Mouse (Mus musculus): ENCODE results near the gene Cpsf4. TPM values are rescaled to one million over a fixed set of nuclear protein-coding genes. Genes with fewer than 3 reads are reported as not detected.
A peak's percentile ranks its signal among the peaks of the same experiment; 100 is the strongest.

Cpsf4 gene
- polyA plus RNA-seq, 1 experiment from 2014 or later, result 19.1 TPM

GRCm38 (mm10) chr5:145189416-145189815 lies 22.4 kb downstream of the Cpsf4 start:
- 79% methylated on average over 6 of the region's 6 CpGs for WGBS
- no peak for ATAC-seq (ENCODE audit: low FRiP score, low TSS enrichment)
- H3K9me3 ChIP-seq (ENCODE audit: control insufficient read depth, low read length), result no peaks in the 10 kb centered on the region

GRCm38 (mm10) chr5:145190373-145190772 lies 23.4 kb downstream of the Cpsf4 start:
- peak overlapping the region; percentile 86 for H3K4me2 ChIP-seq (replicated peaks; ENCODE audit: low read depth)
- H3K36me3 ChIP-seq (ENCODE audit: control insufficient read depth, insufficient read depth, low read length), result peaks cover 10% of the 10 kb centered on the region; the same call in 1 of the 2 replicates
- 26% methylated on average over 5 of the region's 5 CpGs for WGBS
- no peak for DNase-seq (ENCODE audit: low spot score)
- TF ChIP-seq CTCF (IDR thresholded peaks at IDR 0.05; ENCODE audit: low read depth) (no peak), EP300 (optimal IDR thresholded peaks at IDR 0.05) (no peak)
- no peak for ATAC-seq (ENCODE audit: low FRiP score, low TSS enrichment)
- H3K27ac ChIP-seq (replicated peaks), result peak overlapping the region; percentile 93
- peak overlapping the region; percentile 76 for H3K4me3 ChIP-seq (ENCODE audit: low read depth, low read length)
- peak overlapping the region; percentile 94 for H3K9ac ChIP-seq (ENCODE audit: low read length)
- no peaks in the 10 kb centered on the region for H3K27me3 ChIP-seq (ENCODE audit: control insufficient read depth, insufficient read depth, low read length)
- H3K4me1 ChIP-seq (replicated peaks; ENCODE audit: control insufficient read depth, insufficient read depth), result peaks cover 5% of the 10 kb centered on the region; the same call in 1 of the 2 replicates
- H3K9me3 ChIP-seq (ENCODE audit: control insufficient read depth, low read length), result no peaks in the 10 kb centered on the region

More at GRCm38 (mm10) chr5:145189416-145189815, 22.4 kb downstream of the Cpsf4 start:
- H3K27me3 ChIP-seq (ENCODE audit: control insufficient read depth, insufficient read depth, low read length), result no peaks in the 10 kb centered on the region
- H3K36me3 ChIP-seq (ENCODE audit: control insufficient read depth, insufficient read depth, low read length), result peaks cover 10% of the 10 kb centered on the region; the same call in 1 of the 2 replicates
- no peak overlapping the region for H3K4me2 ChIP-seq (replicated peaks; ENCODE audit: low read depth)
- H3K4me3 ChIP-seq (ENCODE audit: low read depth, low read length), result no peak overlapping the region
- H3K9ac ChIP-seq (ENCODE audit: low read length), result no peak overlapping the region
- H3K27ac ChIP-seq (replicated peaks), result no peak overlapping the region
- TF ChIP-seq CTCF (IDR thresholded peaks at IDR 0.05; ENCODE audit: low read depth) (no peak), EP300 (optimal IDR thresholded peaks at IDR 0.05) (no peak)
- DNase-seq (ENCODE audit: low spot score), result no peak
- H3K4me1 ChIP-seq (replicated peaks; ENCODE audit: control insufficient read depth, insufficient read depth), result peaks cover 5% of the 10 kb centered on the region; the same call in 1 of the 2 replicates

- H3K4me1 ChIP-seq (replicated peaks; ENCODE audit: control insufficient read depth, insufficient read depth), result peaks cover 5% of the 10 kb centered on the region; the same call in 1 of the 2 replicates
- WGBS, result under 1% methylated on average over 41 of the region's 41 CpGs
- DNase-seq (ENCODE audit: low spot score), result peak; percentile 95
- peak overlapping the region; percentile 93 for H3K27ac ChIP-seq (replicated peaks)
- H3K9ac ChIP-seq (ENCODE audit: low read length), result peak overlapping the region; percentile 94
- ATAC-seq (ENCODE audit: low FRiP score, low TSS enrichment), result peak; percentile 93
- no peaks in the 10 kb centered on the region for H3K27me3 ChIP-seq (ENCODE audit: control insufficient read depth, insufficient read depth, low read length)
- peak overlapping the region; percentile 76 for H3K4me3 ChIP-seq (ENCODE audit: low read depth, low read length)
- H3K4me2 ChIP-seq (replicated peaks; ENCODE audit: low read depth), result peak overlapping the region; percentile 86
- no peaks in the 10 kb centered on the region for H3K9me3 ChIP-seq (ENCODE audit: control insufficient read depth, low read length)
- no peak for TF ChIP-seq EP300 (optimal IDR thresholded peaks at IDR 0.05)
- no peak for TF ChIP-seq CTCF (IDR thresholded peaks at IDR 0.05; ENCODE audit: low read depth)
- H3K36me3 ChIP-seq (ENCODE audit: control insufficient read depth, insufficient read depth, low read length), result peaks cover 15% of the 10 kb centered on the region; the same call in 1 of the 2 replicates
Measured at GRCm38 (mm10) chr5:145190875-145191798, 24.1 kb downstream of the Cpsf4 start.

- TF ChIP-seq CTCF (IDR thresholded peaks at IDR 0.05; ENCODE audit: low read depth) (no peak), EP300 (optimal IDR thresholded peaks at IDR 0.05) (no peak)
- H3K9ac ChIP-seq (ENCODE audit: low read length), result peak within 1 kb of the TSS; percentile 94
- DNase-seq (ENCODE audit: low spot score) (no peak), ATAC-seq (ENCODE audit: low FRiP score, low TSS enrichment) (no peak)
- H3K36me3 ChIP-seq (ENCODE audit: control insufficient read depth, insufficient read depth, low read length), result peaks cover 11% of the 10 kb centered on the region; the same call in 1 of the 2 replicates
- peak within 1 kb of the TSS; percentile 86 for H3K4me2 ChIP-seq (replicated peaks; ENCODE audit: low read depth)
- WGBS, result 89% methylated on average over 2 of the region's 2 CpGs
- H3K4me3 ChIP-seq (ENCODE audit: low read depth, low read length), result peak within 1 kb of the TSS; percentile 76
- H3K27ac ChIP-seq (replicated peaks), result peak within 1 kb of the TSS; percentile 93
- H3K4me1 ChIP-seq (replicated peaks; ENCODE audit: control insufficient read depth, insufficient read depth), result peaks cover 5% of the 10 kb centered on the region; the same call in 1 of the 2 replicates
- no peaks in the 10 kb centered on the region for H3K27me3 ChIP-seq (ENCODE audit: control insufficient read depth, insufficient read depth, low read length)
- H3K9me3 ChIP-seq (ENCODE audit: control insufficient read depth, low read length), result no peaks in the 10 kb centered on the region
Measured at GRCm38 (mm10) chr5:145191962-145192361, 24.9 kb downstream of the Cpsf4 start, which contains the start of gene Atp5j2. Gene Atp5j2, minus strand, starts transcription at chr5:145192062.

GRCm38 (mm10) chr5:145200387-145200786 lies 33.4 kb downstream of the Cpsf4 start:
- Histone ChIP-seq H3K9me3 (ENCODE audit: control insufficient read depth, low read length) (no peaks in the 10 kb centered on the region), H3K4me1 (replicated peaks; ENCODE audit: control insufficient read depth, insufficient read depth) (peaks cover 3% of the 10 kb centered on the region; the same call in 1 of the 2 replicates), H3K4me3 (ENCODE audit: low read depth, low read length) (no peak overlapping the region), H3K27ac (replicated peaks) (no peak overlapping the region), H3K4me2 (replicated peaks; ENCODE audit: low read depth) (peak overlapping the region; percentile 92; the same call in 1 of the 2 replicates), H3K9ac (ENCODE audit: low read length) (no peak overlapping the region; the same call in 1 of the 2 replicates), H3K27me3 (ENCODE audit: control insufficient read depth, insufficient read depth, low read length) (no peaks in the 10 kb centered on the region), H3K36me3 (ENCODE audit: control insufficient read depth, insufficient read depth, low read length) (0 out of 2 replicates have a peak, but pooled peaks cover 5% of the 10 kb centered on the region)
- DNase-seq (ENCODE audit: low spot score) (no peak), ATAC-seq (ENCODE audit: low FRiP score, low TSS enrichment) (no peak)
- 69% methylated on average over 7 of the region's 7 CpGs for WGBS
- TF ChIP-seq EP300 (optimal IDR thresholded peaks at IDR 0.05) (no peak), CTCF (IDR thresholded peaks at IDR 0.05; ENCODE audit: low read depth) (no peak)

Measured in stomach, postnatal 0 days (tissue).